Mouse (Mus musculus): Measurements from ENCODE around the gene Mcm2. TPM values are rescaled to one million over a fixed set of nuclear protein-coding genes. Genes with fewer than 3 reads are reported as not detected.

Gene Mcm2
- total and polyA plus RNA-seq, 3 experiments, result 149 to 1,259 (median 171) TPM

GRCm38 (mm10) chr6:88936342-88937213 is 38.0 kb upstream of the Mcm2 start:
- H3K27me3 ChIP-seq (ENCODE audit: insufficient read depth, low read length), result peaks cover 59% of the 10 kb centered on the region
- no peak for ATAC-seq (ENCODE audit: extremely low read depth, insufficient number of reproducible peaks, low FRiP score, poor library complexity, severe bottlenecking)

GRCm38 (mm10) chr6:88935735-88936276 is 37.2 kb upstream of the Mcm2 start:
- Histone ChIP-seq H3K36me3 (replicated peaks) (no peaks in the 10 kb centered on the region), H3K4me3 (ENCODE audit: low read depth, low read length) (no peak overlapping the region), H3K4me1 (ENCODE audit: insufficient read depth, low read depth, low read length) (no peaks in the 10 kb centered on the region), H3K27me3 (ENCODE audit: insufficient read depth, low read length) (peaks cover 63% of the 10 kb centered on the region), H3K9me3 (replicated peaks) (no peaks in the 10 kb centered on the region)
- DNase-seq (ENCODE audit: low spot score), result no peak
- TF ChIP-seq TAL1 (conservative IDR thresholded peaks at IDR 0.05; ENCODE audit: low read depth, low read length) (no peak), POLR2AphosphoS5 (IDR thresholded peaks at IDR 0.05; ENCODE audit: insufficient replicate concordance, low read depth, low read length) (no peak), CTCF (IDR thresholded peaks at IDR 0.05; ENCODE audit: low read depth, low read length) (0 out of 2 replicates have a peak, but pooled peaks have one; percentile 9)
- no peak for ATAC-seq (ENCODE audit: extremely low read depth, insufficient number of reproducible peaks, low FRiP score, poor library complexity, severe bottlenecking)

More at GRCm38 (mm10) chr6:88936342-88937213, 38.0 kb upstream of the Mcm2 start:
- H3K4me3 ChIP-seq (ENCODE audit: low read depth, low read length), result no peak overlapping the region
- TF ChIP-seq GATA2 (IDR thresholded peaks at IDR 0.05; ENCODE audit: borderline replicate concordance, low read depth, low read length), result no peak
- TF ChIP-seq GATA1 (IDR thresholded peaks at IDR 0.05; ENCODE audit: borderline replicate concordance, low read length), result no peak
- TF ChIP-seq POLR2AphosphoS5 (IDR thresholded peaks at IDR 0.05; ENCODE audit: insufficient replicate concordance, low read depth, low read length), result no peak
- no peak for TF ChIP-seq CTCF (IDR thresholded peaks at IDR 0.05; ENCODE audit: low read depth, low read length)
- no peak for TF ChIP-seq TAL1 (conservative IDR thresholded peaks at IDR 0.05; ENCODE audit: low read depth, low read length)
- no peaks in the 10 kb centered on the region for H3K9me3 ChIP-seq (replicated peaks)
- H3K4me1 ChIP-seq (ENCODE audit: insufficient read depth, low read depth, low read length), result no peaks in the 10 kb centered on the region
- no peaks in the 10 kb centered on the region for H3K36me3 ChIP-seq (replicated peaks)
- DNase-seq (ENCODE audit: low spot score), result no peak

GRCm38 (mm10) chr6:88934816-88935215 is 36.2 kb upstream of the Mcm2 start:
- no peak overlapping the region for H3K4me3 ChIP-seq (ENCODE audit: low read depth, low read length)
- H3K4me1 ChIP-seq (ENCODE audit: insufficient read depth, low read depth, low read length), result no peaks in the 10 kb centered on the region
- no peak for TF ChIP-seq GATA2 (IDR thresholded peaks at IDR 0.05; ENCODE audit: borderline replicate concordance, low read depth, low read length)
- TF ChIP-seq POLR2AphosphoS5 (IDR thresholded peaks at IDR 0.05; ENCODE audit: insufficient replicate concordance, low read depth, low read length), result no peak
- no peak for TF ChIP-seq GATA1 (IDR thresholded peaks at IDR 0.05; ENCODE audit: borderline replicate concordance, low read length)
- no peak for TF ChIP-seq TAL1 (conservative IDR thresholded peaks at IDR 0.05; ENCODE audit: low read depth, low read length)
- DNase-seq (ENCODE audit: low spot score) (no peak), ATAC-seq (ENCODE audit: extremely low read depth, insufficient number of reproducible peaks, low FRiP score, poor library complexity, severe bottlenecking) (no peak)
- no peaks in the 10 kb centered on the region for H3K9me3 ChIP-seq (replicated peaks)
- H3K27me3 ChIP-seq (ENCODE audit: insufficient read depth, low read length), result peaks cover 66% of the 10 kb centered on the region
- H3K36me3 ChIP-seq (replicated peaks), result no peaks in the 10 kb centered on the region

GRCm38 (mm10) chr6:88934132-88934531 is 35.6 kb upstream of the Mcm2 start:
- H3K4me3 ChIP-seq (ENCODE audit: low read depth, low read length), result no peak overlapping the region
- TF ChIP-seq GATA2 (IDR thresholded peaks at IDR 0.05; ENCODE audit: borderline replicate concordance, low read depth, low read length) (no peak), CTCF (IDR thresholded peaks at IDR 0.05; ENCODE audit: low read depth, low read length) (no peak), TAL1 (conservative IDR thresholded peaks at IDR 0.05; ENCODE audit: low read depth, low read length) (no peak), GATA1 (IDR thresholded peaks at IDR 0.05; ENCODE audit: borderline replicate concordance, low read length) (no peak)
- peaks cover 73% of the 10 kb centered on the region for H3K27me3 ChIP-seq (ENCODE audit: insufficient read depth, low read length)
- no peak for ATAC-seq (ENCODE audit: extremely low read depth, insufficient number of reproducible peaks, low FRiP score, poor library complexity, severe bottlenecking)
- H3K36me3 ChIP-seq (replicated peaks), result no peaks in the 10 kb centered on the region
- no peaks in the 10 kb centered on the region for H3K4me1 ChIP-seq (ENCODE audit: insufficient read depth, low read depth, low read length)
- no peak for DNase-seq (ENCODE audit: low spot score)
- no peaks in the 10 kb centered on the region for H3K9me3 ChIP-seq (replicated peaks)

- H3K27me3 ChIP-seq (ENCODE audit: insufficient read depth, low read length), result peaks cover 68% of the 10 kb centered on the region
These were observed 32.9 kb upstream of the Mcm2 start for GRCm38 (mm10) chr6:88931449-88931848.

GRCm38 (mm10) chr6:88930049-88930448 is 31.5 kb upstream of the Mcm2 start:
- Histone ChIP-seq H3K9me3 (replicated peaks) (no peaks in the 10 kb centered on the region), H3K4me3 (ENCODE audit: low read depth, low read length) (no peak overlapping the region), H3K27me3 (ENCODE audit: insufficient read depth, low read length) (peaks cover 72% of the 10 kb centered on the region), H3K36me3 (replicated peaks) (no peaks in the 10 kb centered on the region), H3K4me1 (ENCODE audit: insufficient read depth, low read depth, low read length) (peaks cover 3% of the 10 kb centered on the region)
- no peak for TF ChIP-seq POLR2AphosphoS5 (IDR thresholded peaks at IDR 0.05; ENCODE audit: insufficient replicate concordance, low read depth, low read length)
- TF ChIP-seq TAL1 (conservative IDR thresholded peaks at IDR 0.05; ENCODE audit: low read depth, low read length), result no peak
- TF ChIP-seq GATA2 (IDR thresholded peaks at IDR 0.05; ENCODE audit: borderline replicate concordance, low read depth, low read length), result no peak
- TF ChIP-seq CTCF (IDR thresholded peaks at IDR 0.05; ENCODE audit: low read depth, low read length), result no peak
- no peak for TF ChIP-seq GATA1 (IDR thresholded peaks at IDR 0.05; ENCODE audit: borderline replicate concordance, low read length)
- DNase-seq (ENCODE audit: low spot score), result no peak
- no peak for ATAC-seq (ENCODE audit: extremely low read depth, insufficient number of reproducible peaks, low FRiP score, poor library complexity, severe bottlenecking)

More at GRCm38 (mm10) chr6:88931449-88931848, 32.9 kb upstream of the Mcm2 start:
- DNase-seq (ENCODE audit: low spot score) (no peak), ATAC-seq (ENCODE audit: extremely low read depth, insufficient number of reproducible peaks, low FRiP score, poor library complexity, severe bottlenecking) (no peak)
- Histone ChIP-seq H3K9me3 (replicated peaks) (no peaks in the 10 kb centered on the region), H3K36me3 (replicated peaks) (no peaks in the 10 kb centered on the region), H3K4me1 (ENCODE audit: insufficient read depth, low read depth, low read length) (peaks cover 3% of the 10 kb centered on the region; the same call in 1 of the 2 replicates), H3K4me3 (ENCODE audit: low read depth, low read length) (no peak overlapping the region)
- TF ChIP-seq CTCF (IDR thresholded peaks at IDR 0.05; ENCODE audit: low read depth, low read length), result no peak
- no peak for TF ChIP-seq POLR2AphosphoS5 (IDR thresholded peaks at IDR 0.05; ENCODE audit: insufficient replicate concordance, low read depth, low read length)
- TF ChIP-seq TAL1 (conservative IDR thresholded peaks at IDR 0.05; ENCODE audit: low read depth, low read length), result no peak
- no peak for TF ChIP-seq GATA2 (IDR thresholded peaks at IDR 0.05; ENCODE audit: borderline replicate concordance, low read depth, low read length)
- no peak for TF ChIP-seq GATA1 (IDR thresholded peaks at IDR 0.05; ENCODE audit: borderline replicate concordance, low read length)
